Mouse (Mus musculus): Measurements from ENCODE around the gene Usp53.

DNA sequence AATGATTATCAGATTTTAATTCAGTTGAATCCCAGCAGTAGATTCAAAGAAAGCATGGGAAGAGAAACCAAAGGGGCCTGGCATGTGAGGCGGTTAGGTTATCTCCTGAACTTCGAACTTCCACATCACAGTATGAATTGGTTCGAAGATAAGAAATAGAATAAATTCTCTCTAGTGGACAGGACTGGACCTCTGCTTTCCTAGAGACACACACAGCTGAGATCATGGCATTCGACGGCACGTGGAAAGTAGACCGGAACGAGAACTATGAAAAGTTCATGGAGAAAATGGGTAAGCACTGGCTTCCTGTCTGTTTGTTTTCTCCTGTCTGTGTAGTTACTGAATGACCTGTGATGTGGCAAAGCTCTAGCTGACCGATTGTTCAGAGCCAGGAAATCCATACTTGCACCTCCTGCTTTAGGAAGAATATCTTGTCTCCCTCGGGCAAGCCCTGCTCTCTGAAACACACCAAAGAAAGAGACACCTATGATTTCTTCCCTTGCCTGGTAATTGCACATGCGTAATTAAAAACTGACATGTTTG, 89.0 kb downstream of the Usp53 start:
- TF ChIP-seq CTCF (IDR thresholded peaks at IDR 0.05; ENCODE audit: borderline replicate concordance, control insufficient read depth, extremely low read depth, insufficient read depth, low read length, poor library complexity) (no peak), POLR2A (IDR thresholded peaks at IDR 0.05; ENCODE audit: control insufficient read depth, extremely low read depth, insufficient read depth, low read length, poor library complexity) (no peak)

All from thymus, adult 2 months (tissue).